Mouse (Mus musculus) liver, postnatal 0 days (tissue): ENCODE results near the gene Tmem192. TPM values are rescaled to one million over a fixed set of nuclear protein-coding genes. Genes with fewer than 3 reads are reported as not detected.

Source experiments
- ATAC-seq: fragments of 200-750 bp; cut with Nextera tagmentation; 2 replicates; pipeline ENCODE4 v1.8.0; 2017; ENCODE audit warnings: mild to moderate bottlenecking, moderate library complexity
- DNase-seq: peaks from one replicate; pipeline ENCODE4 v3.0.0-alpha.2; 2016
- H3K27ac ChIP-seq: fragments of 300-500 bp; sonication (generic); 2 replicates; pipeline ENCODE4 v1.5.1; 2014; ENCODE audit warnings: antibody characterized with exemption, moderate library complexity, mild to moderate bottlenecking, low read depth
- H3K27me3 ChIP-seq: fragments of 300-500 bp; sonication (generic); 2 replicates; pipeline ENCODE4 v1.6.1; 2014; ENCODE audit warnings: low read length, control low read depth, mixed read lengths; ENCODE audit not compliant: insufficient read depth
- H3K36me3 ChIP-seq: fragments of 300-500 bp; sonication (generic); replicated peaks from 2 replicates; pipeline ENCODE4 v1.6.1; 2014; ENCODE audit warnings: mild to moderate bottlenecking, control low read depth, low read length, moderate library complexity, mixed read lengths; ENCODE audit not compliant: insufficient read depth
- H3K4me1 ChIP-seq: fragments of 300-500 bp; sonication (generic); 2 replicates; pipeline ENCODE4 v1.6.1; 2014; ENCODE audit warnings: antibody characterized with exemption, mild to moderate bottlenecking, control low read depth; ENCODE audit not compliant: insufficient read depth
- H3K4me2 ChIP-seq: fragments of 300-500 bp; sonication (generic); 2 replicates; pipeline ENCODE4 v1.6.1; 2014; ENCODE audit warnings: low read depth, mild to moderate bottlenecking, low read length, moderate library complexity, mixed read lengths
- H3K4me3 ChIP-seq: fragments of 300-500 bp; sonication (generic); 2 replicates; pipeline ENCODE4 v1.5.1; 2014; ENCODE audit warnings: low read depth, low read length
- H3K9ac ChIP-seq: fragments of 300-500 bp; sonication (generic); replicated peaks from 2 replicates; pipeline ENCODE4 v1.6.1; 2014; ENCODE audit warnings: mild to moderate bottlenecking, moderate library complexity
- H3K9me3 ChIP-seq: fragments of 300-500 bp; sonication (generic); 2 replicates; pipeline ENCODE4 v1.6.1; 2016; ENCODE audit warnings: mild to moderate bottlenecking, control low read depth, low read length, mixed read lengths
- CTCF ChIP-seq: sonication (generic); IDR thresholded peaks from 2 replicates; pipeline ENCODE4 v1.5.1; 2016; ENCODE audit warnings: antibody characterized with exemption, low read depth
- EP300 ChIP-seq: IDR thresholded peaks from 2 replicates; pipeline ENCODE4 v1.6.1; 2016; ENCODE audit warnings: antibody characterized with exemption, low read depth, mild to moderate bottlenecking
- WGBS: fragments of 180-500 bp; shearing (Covaris S2); extraction: QIAGEN DNeasy Blood & Tissue Kit; methylation state at CpG from one replicate; pipeline ENCODE4 v1.1.7; 2014; ENCODE audit not compliant: insufficient replicate concordance; 5-methylcytosine and 5-hydroxymethylcytosine counted together
- polyA plus RNA-seq: library from polyadenylated mRNA; unstranded; fragments of >200 nt; fragmentation: Nextera tagmentation; extraction: Ambion mirVana; gene quantifications from 2 replicates; pipeline ENCODE4 v1.2.1, GENCODE M21; 2015

Gene Tmem192
- polyA plus RNA-seq, 1 experiment from 2014 or later, result 20.2 TPM

- no peak for ATAC-seq
- 74% methylated on average over 8 of the region's 8 CpGs for WGBS
- H3K9ac ChIP-seq, result no peak overlapping the region
- H3K4me2 ChIP-seq, result no peak overlapping the region
- H3K9me3 ChIP-seq, result no peaks in the 10 kb centered on the region
- no peaks in the 10 kb centered on the region for H3K36me3 ChIP-seq
- no peak overlapping the region for H3K4me3 ChIP-seq
- no peak for DNase-seq
- no peaks in the 10 kb centered on the region for H3K4me1 ChIP-seq
- TF ChIP-seq EP300 (no peak), CTCF (no peak)
- H3K27ac ChIP-seq, result no peak overlapping the region
- no peaks in the 10 kb centered on the region for H3K27me3 ChIP-seq
Measured at GRCm38 (mm10) chr8:64941019-64941418, 6.0 kb upstream of the Tmem192 start.

GRCm38 (mm10) chr8:64941495-64941894, 5.5 kb upstream of the Tmem192 start:
- ATAC-seq, result peak; percentile 45; the same call in 1 of the 2 replicates
- TF ChIP-seq CTCF (peak; percentile 96), EP300 (no peak)
- Histone ChIP-seq H3K9me3 (no peaks in the 10 kb centered on the region), H3K36me3 (no peaks in the 10 kb centered on the region), H3K9ac (no peak overlapping the region), H3K4me1 (no peaks in the 10 kb centered on the region), H3K4me2 (no peak overlapping the region), H3K4me3 (no peak overlapping the region), H3K27me3 (no peaks in the 10 kb centered on the region), H3K27ac (no peak overlapping the region)
- 14% methylated on average over 9 of the region's 9 CpGs for WGBS
- peak; percentile 76 for DNase-seq

- TF ChIP-seq EP300 (no peak), CTCF (no peak)
- DNase-seq (no peak), ATAC-seq (no peak)
- no peak overlapping the region for H3K27ac ChIP-seq
- H3K36me3 ChIP-seq, result no peaks in the 10 kb centered on the region
- no peak overlapping the region for H3K4me2 ChIP-seq
- H3K4me3 ChIP-seq, result no peak overlapping the region
- H3K9ac ChIP-seq, result no peak overlapping the region
- WGBS, result 23% methylated on average over 5 of the region's 5 CpGs
- no peaks in the 10 kb centered on the region for H3K4me1 ChIP-seq
- H3K27me3 ChIP-seq, result no peaks in the 10 kb centered on the region
- no peaks in the 10 kb centered on the region for H3K9me3 ChIP-seq
Measured at GRCm38 (mm10) chr8:64942946-64943345, 4.0 kb upstream of the Tmem192 start.

DNA sequence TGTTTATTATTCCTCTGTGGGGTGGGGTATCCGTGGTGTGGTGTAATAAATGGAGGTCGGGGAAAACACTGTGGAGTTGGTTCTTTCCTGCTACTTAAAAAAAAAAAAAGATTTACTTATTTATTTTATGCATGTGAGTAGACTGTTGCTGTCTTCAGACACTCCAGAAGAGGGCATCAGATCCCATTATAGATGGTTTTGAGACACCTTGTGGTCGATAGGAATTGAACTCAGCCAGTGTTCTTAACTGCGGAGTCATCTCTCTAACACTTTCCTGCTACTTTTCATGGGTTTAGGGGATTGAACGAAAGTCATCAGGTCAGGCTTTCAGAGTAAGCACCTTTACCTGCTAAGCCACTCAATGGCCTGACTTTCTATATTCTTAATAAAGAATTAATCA, 2.2 kb upstream of the Tmem192 start:
- WGBS, result 28% methylated on average over 5 of the region's 5 CpGs
- H3K27ac ChIP-seq, result no peak overlapping the region
- DNase-seq, result no peak

GRCm38 (mm10) chr8:64945606-64946005, 1.4 kb upstream of the Tmem192 start:
- Histone ChIP-seq H3K27ac (no peak overlapping the region), H3K36me3 (no peaks in the 10 kb centered on the region), H3K4me3 (no peak overlapping the region), H3K27me3 (no peaks in the 10 kb centered on the region), H3K4me1 (peaks cover 4% of the 10 kb centered on the region; the same call in 1 of the 2 replicates), H3K9ac (no peak overlapping the region), H3K9me3 (no peaks in the 10 kb centered on the region), H3K4me2 (no peak overlapping the region)
- ATAC-seq (no peak), DNase-seq (no peak)
- TF ChIP-seq CTCF, result no peak
- TF ChIP-seq EP300, result no peak
- 39% methylated on average over 7 of the region's 7 CpGs for WGBS

More for the DNA sequence above, 2.2 kb upstream of the Tmem192 start:
- ATAC-seq, result no peak
- peaks cover 4% of the 10 kb centered on the region; the same call in 1 of the 2 replicates for H3K4me1 ChIP-seq
- H3K9ac ChIP-seq, result no peak overlapping the region
- H3K36me3 ChIP-seq, result no peaks in the 10 kb centered on the region
- no peaks in the 10 kb centered on the region for H3K9me3 ChIP-seq
- H3K27me3 ChIP-seq, result no peaks in the 10 kb centered on the region
- no peak overlapping the region for H3K4me2 ChIP-seq
- no peak for TF ChIP-seq EP300
- TF ChIP-seq CTCF, result peak; percentile 50
- no peak overlapping the region for H3K4me3 ChIP-seq

GRCm38 (mm10) chr8:64946441-64946819, 555 bp upstream of the Tmem192 start:
- H3K9ac ChIP-seq, result no peak overlapping the region
- no peaks in the 10 kb centered on the region for H3K27me3 ChIP-seq
- DNase-seq (no peak), ATAC-seq (no peak)
- WGBS, result 15% methylated on average over 8 of the region's 8 CpGs
- H3K36me3 ChIP-seq, result no peaks in the 10 kb centered on the region; the same call in 1 of the 2 replicates
- TF ChIP-seq CTCF (no peak), EP300 (no peak)
- H3K4me3 ChIP-seq, result peak overlapping the region; percentile 76
- H3K9me3 ChIP-seq, result no peaks in the 10 kb centered on the region
- peak overlapping the region; percentile 75 for H3K4me2 ChIP-seq
- peaks cover 4% of the 10 kb centered on the region; the same call in 1 of the 2 replicates for H3K4me1 ChIP-seq
- peak overlapping the region; percentile 30; the same call in 1 of the 2 replicates for H3K27ac ChIP-seq

GRCm38 (mm10) chr8:64947698-64948034, 681 bp downstream of the Tmem192 start:
- Histone ChIP-seq H3K27ac (peak overlapping the region; percentile 96), H3K4me1 (peaks cover 4% of the 10 kb centered on the region; the same call in 1 of the 2 replicates), H3K9ac (peak overlapping the region; percentile 69), H3K4me3 (peak overlapping the region; percentile 76), H3K27me3 (no peaks in the 10 kb centered on the region), H3K9me3 (no peaks in the 10 kb centered on the region), H3K36me3 (no peaks in the 10 kb centered on the region; the same call in 1 of the 2 replicates), H3K4me2 (peak overlapping the region; percentile 75)
- TF ChIP-seq EP300 (no peak), CTCF (no peak)
- DNase-seq (no peak), ATAC-seq (no peak)
- 8% methylated on average over 10 of the region's 10 CpGs for WGBS
